Mouse (Mus musculus): ENCODE data around the gene P2rx3. TPM values are rescaled to one million over a fixed set of nuclear protein-coding genes. Genes with fewer than 3 reads are reported as not detected.

The P2rx3 gene
- polyA plus RNA-seq, 1 experiment from 2014 or later: 0.44 TPM

DNA sequence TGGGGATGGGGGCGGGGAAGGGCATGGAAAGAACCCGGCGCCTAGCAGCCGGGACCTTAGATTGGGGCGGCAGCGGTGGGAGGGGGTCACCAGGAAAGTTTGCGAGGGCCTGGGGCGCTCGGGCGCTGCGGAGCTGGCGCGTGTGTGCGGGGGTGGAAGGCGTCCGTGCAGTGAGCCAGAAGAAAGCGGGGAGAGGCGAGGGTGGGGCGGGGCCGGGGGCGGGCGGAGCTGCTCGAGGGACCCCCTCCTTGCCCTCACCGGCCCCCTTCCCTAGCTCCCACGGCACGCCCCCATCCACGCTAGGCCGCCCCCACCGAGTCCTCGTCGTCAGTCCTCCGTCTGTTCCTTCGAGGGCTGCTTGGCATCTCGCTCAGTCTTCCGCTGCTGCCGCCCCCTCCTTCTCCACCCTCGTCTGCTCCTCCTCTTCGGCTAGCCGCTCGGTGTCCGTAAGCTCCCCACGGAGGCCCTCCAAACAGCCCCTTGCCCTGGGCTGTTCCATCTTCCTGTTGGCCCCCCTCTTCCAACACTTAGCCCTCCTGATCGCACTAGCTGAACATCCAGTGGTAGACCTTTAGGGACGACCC, 11.0 kb upstream of the P2rx3 start:
- Histone ChIP-seq H3K9ac (ENCODE audit: low read depth, low read length) (peak overlapping the region; percentile 84), H3K4me3 (ENCODE audit: low read depth, low read length) (peak overlapping the region; percentile 78), H3K9me3 (replicated peaks; ENCODE audit: control insufficient read depth, low read length) (no peaks in the 10 kb centered on the region), H3K4me2 (peak overlapping the region; percentile 78), H3K4me1 (ENCODE audit: control insufficient read depth, insufficient read depth, low read length) (peaks cover 28% of the 10 kb centered on the region), H3K27me3 (ENCODE audit: control insufficient read depth, insufficient read depth, low read length) (no peaks in the 10 kb centered on the region), H3K27ac (ENCODE audit: low read depth, low read length) (peak overlapping the region; percentile 87), H3K36me3 (ENCODE audit: control insufficient read depth, insufficient read depth, low read length) (peaks cover 23% of the 10 kb centered on the region)
- ATAC-seq (replicated peaks; ENCODE audit: insufficient number of reproducible peaks, low FRiP score, low TSS enrichment): peak; percentile 52
- WGBS (ENCODE audit: insufficient replicate concordance): 0% methylated on average over 30 of the region's 44 CpGs

DNA sequence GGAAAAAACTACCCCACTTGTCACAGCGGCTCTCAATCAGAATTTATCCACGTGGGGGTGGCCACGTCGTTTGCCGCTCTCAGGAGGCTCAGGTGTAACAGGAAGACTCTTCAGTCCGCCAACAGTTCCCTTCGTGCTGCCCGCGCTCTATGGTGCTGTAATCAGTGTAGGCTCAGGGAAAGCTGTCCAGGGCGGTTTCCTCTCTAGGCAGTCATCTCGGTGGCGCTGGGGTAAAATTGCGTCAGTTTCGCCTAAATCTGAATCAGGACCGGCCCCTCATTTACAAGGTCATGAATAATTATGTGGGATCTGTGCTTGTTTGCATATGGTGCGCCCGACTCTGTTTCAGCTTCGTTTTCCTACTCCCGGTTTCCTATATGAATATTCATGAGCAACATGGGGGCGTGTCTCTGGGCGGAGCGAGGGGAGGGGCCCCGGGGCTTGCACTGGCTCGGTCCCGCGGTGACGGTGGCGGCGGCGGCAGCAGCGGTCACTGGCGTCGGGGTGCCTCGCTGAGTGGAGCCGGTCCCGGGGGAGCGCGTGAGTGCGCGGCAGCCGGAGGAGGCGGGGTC, 10.4 kb upstream of the P2rx3 start, which contains the start of gene Tnks1bp1:
Gene Tnks1bp1, plus strand, starts transcription at position 427 of the 572 bp plus-strand sequence.
- peaks cover 28% of the 10 kb centered on the region for H3K4me1 ChIP-seq (ENCODE audit: control insufficient read depth, insufficient read depth, low read length)
- ATAC-seq (replicated peaks; ENCODE audit: insufficient number of reproducible peaks, low FRiP score, low TSS enrichment): peak; percentile 75

DNA sequence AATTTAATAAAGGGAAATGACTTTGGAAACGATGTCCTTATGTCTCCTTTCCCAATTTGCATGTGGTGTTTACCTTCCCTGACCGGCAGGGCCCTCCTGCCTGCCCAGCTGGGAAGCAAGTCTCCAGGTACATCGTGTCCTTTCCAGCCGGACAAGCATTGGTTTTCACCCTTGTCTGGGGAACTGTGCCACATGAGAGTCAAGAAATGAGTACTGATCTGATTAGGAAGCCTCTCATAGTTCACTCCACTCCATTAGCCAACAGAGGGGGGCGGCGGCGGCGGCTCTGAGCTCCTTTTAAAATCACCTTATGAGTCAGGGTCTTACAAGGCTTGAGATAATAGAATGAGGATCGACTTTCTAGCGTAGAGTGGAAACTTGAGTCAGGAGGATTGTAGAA, 9.8 kb upstream of the P2rx3 start:
- peaks cover 22% of the 10 kb centered on the region for H3K36me3 ChIP-seq (ENCODE audit: control insufficient read depth, insufficient read depth, low read length)
- H3K27ac ChIP-seq (ENCODE audit: low read depth, low read length): peak overlapping the region; percentile 47; the same call in 1 of the 2 replicates
- H3K9ac ChIP-seq (ENCODE audit: low read depth, low read length): no peak overlapping the region
- no peak for ATAC-seq (replicated peaks; ENCODE audit: insufficient number of reproducible peaks, low FRiP score, low TSS enrichment)
- 54% methylated on average over 10 of the region's 10 CpGs for WGBS (ENCODE audit: insufficient replicate concordance)
- peak overlapping the region; percentile 78 for H3K4me3 ChIP-seq (ENCODE audit: low read depth, low read length)
- H3K27me3 ChIP-seq (ENCODE audit: control insufficient read depth, insufficient read depth, low read length): no peaks in the 10 kb centered on the region
- no peaks in the 10 kb centered on the region for H3K9me3 ChIP-seq (replicated peaks; ENCODE audit: control insufficient read depth, low read length)
- H3K4me1 ChIP-seq (ENCODE audit: control insufficient read depth, insufficient read depth, low read length): peaks cover 28% of the 10 kb centered on the region
- peak overlapping the region; percentile 78 for H3K4me2 ChIP-seq

More for the DNA sequence above, 10.4 kb upstream of the P2rx3 start, which contains the start of gene Tnks1bp1:
- Histone ChIP-seq H3K9ac (ENCODE audit: low read depth, low read length) (peak within 1 kb of the TSS; percentile 84), H3K4me3 (ENCODE audit: low read depth, low read length) (peak within 1 kb of the TSS; percentile 78), H3K27ac (ENCODE audit: low read depth, low read length) (peak within 1 kb of the TSS; percentile 87), H3K9me3 (replicated peaks; ENCODE audit: control insufficient read depth, low read length) (no peaks in the 10 kb centered on the region), H3K36me3 (ENCODE audit: control insufficient read depth, insufficient read depth, low read length) (peaks cover 19% of the 10 kb centered on the region), H3K27me3 (ENCODE audit: control insufficient read depth, insufficient read depth, low read length) (no peaks in the 10 kb centered on the region), H3K4me2 (peak within 1 kb of the TSS; percentile 78)
- under 1% methylated on average over 42 of the region's 42 CpGs for WGBS (ENCODE audit: insufficient replicate concordance)

DNA sequence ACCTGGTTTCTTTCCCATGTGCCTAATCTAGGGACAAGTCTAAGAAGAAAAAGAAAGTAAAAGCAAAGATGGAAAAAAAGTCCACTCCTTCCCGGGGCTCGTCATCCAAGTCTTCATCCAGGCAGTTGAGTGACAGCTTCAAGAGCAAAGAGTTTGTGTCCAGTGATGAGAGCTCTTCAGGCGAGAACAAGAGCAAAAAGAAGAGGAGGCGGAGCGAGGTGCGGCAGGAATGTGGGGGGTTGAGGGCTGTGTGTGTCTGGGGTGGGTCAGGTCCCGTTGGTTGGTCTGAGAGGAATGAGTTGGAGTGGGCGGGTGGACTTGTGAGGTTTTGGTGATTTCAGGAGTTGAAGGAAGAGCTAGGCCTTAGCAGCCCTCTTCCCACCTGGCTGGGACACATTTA, 9.0 kb upstream of the P2rx3 start:
- Histone ChIP-seq H3K4me3 (ENCODE audit: low read depth, low read length) (no peak overlapping the region), H3K4me1 (ENCODE audit: control insufficient read depth, insufficient read depth, low read length) (peaks cover 28% of the 10 kb centered on the region), H3K36me3 (ENCODE audit: control insufficient read depth, insufficient read depth, low read length) (peaks cover 31% of the 10 kb centered on the region), H3K9ac (ENCODE audit: low read depth, low read length) (no peak overlapping the region), H3K4me2 (no peak overlapping the region), H3K9me3 (replicated peaks; ENCODE audit: control insufficient read depth, low read length) (no peaks in the 10 kb centered on the region), H3K27me3 (ENCODE audit: control insufficient read depth, insufficient read depth, low read length) (no peaks in the 10 kb centered on the region), H3K27ac (ENCODE audit: low read depth, low read length) (no peak overlapping the region)
- WGBS (ENCODE audit: insufficient replicate concordance): 71% methylated on average over 8 of the region's 8 CpGs
- no peak for ATAC-seq (replicated peaks; ENCODE audit: insufficient number of reproducible peaks, low FRiP score, low TSS enrichment)

DNA sequence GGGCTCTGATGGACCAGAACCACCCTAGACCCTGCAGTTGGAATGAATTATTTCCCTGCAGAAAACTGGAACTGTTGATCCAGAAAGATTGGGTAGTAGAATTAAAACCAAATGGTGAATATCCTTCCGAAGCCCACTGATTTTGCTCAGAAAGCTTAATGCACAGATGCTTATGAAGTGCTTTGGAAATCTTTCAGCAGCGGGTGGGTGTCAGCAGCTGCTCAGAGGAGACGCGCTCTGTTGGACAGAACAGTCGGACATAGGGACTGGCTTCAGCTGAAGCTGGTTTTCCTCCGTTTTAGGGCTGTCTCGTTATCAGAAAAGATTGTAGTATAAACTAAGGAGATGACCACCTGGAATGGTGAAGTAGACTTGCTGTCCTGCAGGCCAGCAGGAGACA, 6.4 kb upstream of the P2rx3 start:
- Histone ChIP-seq H3K27me3 (ENCODE audit: control insufficient read depth, insufficient read depth, low read length) (no peaks in the 10 kb centered on the region), H3K9ac (ENCODE audit: low read depth, low read length) (no peak overlapping the region), H3K4me2 (no peak overlapping the region), H3K9me3 (replicated peaks; ENCODE audit: control insufficient read depth, low read length) (no peaks in the 10 kb centered on the region), H3K4me1 (ENCODE audit: control insufficient read depth, insufficient read depth, low read length) (peaks cover 9% of the 10 kb centered on the region; the same call in 1 of the 2 replicates), H3K4me3 (ENCODE audit: low read depth, low read length) (no peak overlapping the region), H3K27ac (ENCODE audit: low read depth, low read length) (no peak overlapping the region), H3K36me3 (ENCODE audit: control insufficient read depth, insufficient read depth, low read length) (peaks cover 49% of the 10 kb centered on the region)
- no peak for ATAC-seq (replicated peaks; ENCODE audit: insufficient number of reproducible peaks, low FRiP score, low TSS enrichment)
- WGBS (ENCODE audit: insufficient replicate concordance): 91% methylated on average over 7 of the region's 7 CpGs

DNA sequence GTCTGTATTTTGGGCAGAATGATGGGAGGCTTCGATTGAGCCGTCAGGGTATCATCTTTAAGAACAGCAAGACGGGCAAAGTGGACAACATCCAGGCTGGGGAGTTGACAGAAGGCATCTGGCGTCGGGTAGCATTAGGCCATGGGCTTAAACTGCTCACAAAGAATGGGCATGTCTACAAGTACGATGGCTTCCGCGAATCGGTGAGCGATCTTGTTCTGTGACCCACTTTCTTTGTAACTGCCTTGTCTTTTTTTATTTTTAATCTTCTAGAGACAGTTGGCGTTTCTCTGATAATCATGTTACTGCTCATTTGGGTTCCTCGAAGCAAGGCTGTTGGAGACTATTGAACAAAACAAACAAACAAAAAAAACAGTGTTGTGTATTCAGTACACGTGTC, 1.1 kb upstream of the P2rx3 start:
- H3K27ac ChIP-seq (ENCODE audit: low read depth, low read length): peak overlapping the region; percentile 85; the same call in 1 of the 2 replicates
- no peak for ATAC-seq (replicated peaks; ENCODE audit: insufficient number of reproducible peaks, low FRiP score, low TSS enrichment)
- peaks cover 35% of the 10 kb centered on the region for H3K36me3 ChIP-seq (ENCODE audit: control insufficient read depth, insufficient read depth, low read length)
- 83% methylated on average over 13 of the region's 13 CpGs for WGBS (ENCODE audit: insufficient replicate concordance)
- peak overlapping the region; percentile 90 for H3K4me2 ChIP-seq
- H3K9ac ChIP-seq (ENCODE audit: low read depth, low read length): peak overlapping the region; percentile 99
- 0 out of 2 replicates have a peak, but pooled peaks cover 4% of the 10 kb centered on the region for H3K4me1 ChIP-seq (ENCODE audit: control insufficient read depth, insufficient read depth, low read length)
- no peaks in the 10 kb centered on the region for H3K9me3 ChIP-seq (replicated peaks; ENCODE audit: control insufficient read depth, low read length)
- no peaks in the 10 kb centered on the region for H3K27me3 ChIP-seq (ENCODE audit: control insufficient read depth, insufficient read depth, low read length)
- H3K4me3 ChIP-seq (ENCODE audit: low read depth, low read length): peak overlapping the region; percentile 80

DNA sequence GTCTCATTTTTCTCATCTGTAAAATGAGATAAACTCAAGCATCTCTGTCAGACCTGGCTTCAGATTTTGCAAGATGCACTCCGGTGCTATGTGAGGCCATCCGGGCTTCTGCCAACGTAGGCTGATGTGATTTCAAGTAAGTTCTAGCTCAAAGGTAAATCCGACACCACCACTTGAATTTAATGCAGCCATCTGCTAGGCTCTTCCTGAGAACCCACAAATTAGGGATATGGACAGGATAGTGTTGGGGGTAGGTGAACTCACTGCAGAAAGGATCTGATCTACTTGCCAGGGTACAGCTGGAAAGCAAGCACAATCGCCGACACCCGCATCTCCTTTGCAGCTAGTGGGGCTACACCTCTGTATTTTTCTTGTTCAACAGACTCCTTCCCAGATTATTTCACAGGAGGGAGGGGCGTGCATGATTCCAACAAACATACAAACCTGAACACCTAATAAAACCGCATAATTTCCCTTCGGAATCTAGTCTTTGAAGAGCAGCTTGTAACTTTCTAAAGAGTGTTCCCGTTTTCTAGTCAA, 685 bp downstream of the P2rx3 start:
- H3K4me3 ChIP-seq (ENCODE audit: low read depth, low read length): peak overlapping the region; percentile 80
- peak overlapping the region; percentile 90 for H3K4me2 ChIP-seq
- no peaks in the 10 kb centered on the region for H3K9me3 ChIP-seq (replicated peaks; ENCODE audit: control insufficient read depth, low read length)
- peak overlapping the region; percentile 99 for H3K9ac ChIP-seq (ENCODE audit: low read depth, low read length)
- H3K27ac ChIP-seq (ENCODE audit: low read depth, low read length): peak overlapping the region; percentile 85
- peaks cover 24% of the 10 kb centered on the region for H3K36me3 ChIP-seq (ENCODE audit: control insufficient read depth, insufficient read depth, low read length)
- no peaks in the 10 kb centered on the region for H3K27me3 ChIP-seq (ENCODE audit: control insufficient read depth, insufficient read depth, low read length)
- 0 out of 2 replicates have a peak, but pooled peaks cover 4% of the 10 kb centered on the region for H3K4me1 ChIP-seq (ENCODE audit: control insufficient read depth, insufficient read depth, low read length)
- peak; percentile 16; the same call in 1 of the 2 replicates for ATAC-seq (replicated peaks; ENCODE audit: insufficient number of reproducible peaks, low FRiP score, low TSS enrichment)
- WGBS (ENCODE audit: insufficient replicate concordance): 8% methylated on average over 11 of the region's 11 CpGs

DNA sequence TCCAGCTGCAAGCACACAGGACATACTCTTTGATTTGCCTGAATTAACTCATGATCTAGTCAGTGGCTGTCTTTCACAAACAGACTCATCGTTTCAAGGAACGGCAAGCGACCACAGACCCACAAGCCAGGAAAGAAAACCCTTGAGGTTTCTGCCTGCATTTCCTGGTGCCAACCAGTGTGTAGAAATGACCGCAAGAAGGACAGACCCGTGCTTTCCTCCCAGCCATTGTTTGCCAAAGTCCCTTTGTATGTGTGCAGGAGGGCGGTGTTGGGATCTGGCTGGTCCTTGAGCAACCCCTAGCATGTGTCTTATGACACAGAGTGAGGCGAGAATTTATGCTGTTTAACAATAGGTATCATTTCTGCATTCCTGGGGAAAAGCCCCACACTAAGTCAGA, 3.1 kb downstream of the P2rx3 start:
- Histone ChIP-seq H3K9ac (ENCODE audit: low read depth, low read length) (no peak overlapping the region), H3K4me2 (no peak overlapping the region), H3K4me3 (ENCODE audit: low read depth, low read length) (no peak overlapping the region), H3K9me3 (replicated peaks; ENCODE audit: control insufficient read depth, low read length) (no peaks in the 10 kb centered on the region), H3K36me3 (ENCODE audit: control insufficient read depth, insufficient read depth, low read length) (peaks cover 3% of the 10 kb centered on the region; the same call in 1 of the 2 replicates), H3K4me1 (ENCODE audit: control insufficient read depth, insufficient read depth, low read length) (0 out of 2 replicates have a peak, but pooled peaks cover 4% of the 10 kb centered on the region), H3K27me3 (ENCODE audit: control insufficient read depth, insufficient read depth, low read length) (no peaks in the 10 kb centered on the region), H3K27ac (ENCODE audit: low read depth, low read length) (no peak overlapping the region)
- no peak for ATAC-seq (replicated peaks; ENCODE audit: insufficient number of reproducible peaks, low FRiP score, low TSS enrichment)
- WGBS (ENCODE audit: insufficient replicate concordance): 73% methylated on average over 7 of the region's 7 CpGs

Data from heart, embryonic 11.5 days (tissue).